Mouse (Mus musculus) brain, adult 2 months (tissue): ENCODE measurements around the gene Ube3b.

Experiments
- DNase-seq: peaks from one replicate; pipeline ENCODE4 v3.0.0; 2011; ENCODE audit warnings: low read depth, low spot score

Gene Ube3b

GRCm38 (mm10) chr5:114380209-114381012, at the start of gene Ube3b, which contains the start of gene Kctd10:
Gene Ube3b, plus strand, starts transcription at chr5:114380607.
Gene Kctd10, minus strand, starts transcription at chr5:114380508.
- DNase-seq = peak; percentile 95

GRCm38 (mm10) chr5:114342996-114343395, 37.4 kb upstream of the Ube3b start:
- no peak for DNase-seq

GRCm38 (mm10) chr5:114343612-114344011, 36.8 kb upstream of the Ube3b start:
- DNase-seq = no peak

DNA sequence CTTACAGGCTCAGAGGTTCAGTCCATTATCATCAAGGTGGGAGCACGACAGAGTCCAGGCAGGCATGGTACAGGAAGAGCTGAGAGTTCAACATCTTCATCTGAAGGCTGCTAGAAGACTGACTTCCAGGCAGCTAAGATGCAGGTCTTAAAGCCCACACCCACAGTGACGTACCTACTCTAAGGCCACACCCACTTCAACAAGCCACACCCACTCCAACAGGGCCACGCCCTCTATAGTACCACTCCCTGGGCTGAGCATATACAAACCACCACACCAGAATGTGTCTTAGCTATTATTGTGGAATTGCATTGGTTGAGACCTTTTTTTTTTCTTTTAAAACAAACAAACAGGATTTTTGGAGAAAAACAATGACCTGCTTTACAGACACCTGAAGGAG, 34.9 kb upstream of the Ube3b start:
- DNase-seq = no peak

GRCm38 (mm10) chr5:114347005-114347404, 33.4 kb upstream of the Ube3b start:
- no peak for DNase-seq

DNA sequence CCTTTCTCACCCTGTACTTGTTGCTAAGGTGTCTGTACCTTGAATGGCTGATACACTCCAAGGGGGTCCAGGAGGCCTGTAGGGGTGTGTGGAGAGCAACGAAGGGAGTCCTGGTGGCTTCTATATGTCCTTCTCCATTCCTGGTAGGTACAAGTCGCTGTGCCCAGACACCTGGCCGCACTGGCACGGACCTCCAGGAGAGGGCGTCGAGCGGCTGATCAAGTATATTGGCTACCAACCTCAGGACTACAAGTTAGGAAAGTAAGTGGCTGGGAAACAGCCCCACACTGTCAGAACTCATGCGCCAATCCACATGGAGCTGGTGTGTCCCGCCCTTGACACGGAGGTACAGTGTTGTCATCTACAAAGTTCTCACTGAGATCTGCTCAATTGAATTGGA, 28.9 kb upstream of the Ube3b start:
- no peak for DNase-seq

DNA sequence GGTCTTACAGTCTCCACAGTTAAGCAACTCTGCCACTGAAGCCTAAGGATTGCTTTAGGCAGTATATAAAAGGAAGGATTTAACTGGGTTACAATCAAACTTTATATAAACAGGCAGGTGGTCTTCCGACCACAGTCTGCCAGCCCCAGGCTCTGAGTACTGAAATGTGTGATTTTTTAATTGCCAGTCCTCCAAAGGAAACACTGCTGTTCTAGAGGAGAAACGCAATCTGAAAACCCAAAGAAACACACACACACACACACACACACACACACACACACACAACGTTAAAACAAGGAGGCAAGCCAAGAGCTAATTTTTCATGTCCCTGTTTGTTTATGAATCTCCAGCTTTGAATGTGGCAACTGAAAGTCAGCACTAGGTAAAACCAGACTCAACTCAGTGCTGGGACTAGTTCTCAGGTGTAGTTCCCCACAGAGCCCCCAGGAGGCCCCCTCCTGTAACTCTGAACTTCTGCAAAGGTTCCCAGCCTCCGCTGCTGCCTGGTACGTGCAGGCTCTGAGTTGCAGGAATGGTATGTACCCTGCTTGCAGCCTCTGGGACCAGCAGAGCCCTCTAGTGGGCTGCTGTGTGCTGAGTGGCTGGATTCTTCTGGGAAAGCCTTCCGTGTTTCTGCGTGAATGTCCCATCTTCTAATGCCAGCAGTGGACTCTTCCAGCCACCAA, 24.0 kb upstream of the Ube3b start:
- DNase-seq = peak; percentile 86

DNA sequence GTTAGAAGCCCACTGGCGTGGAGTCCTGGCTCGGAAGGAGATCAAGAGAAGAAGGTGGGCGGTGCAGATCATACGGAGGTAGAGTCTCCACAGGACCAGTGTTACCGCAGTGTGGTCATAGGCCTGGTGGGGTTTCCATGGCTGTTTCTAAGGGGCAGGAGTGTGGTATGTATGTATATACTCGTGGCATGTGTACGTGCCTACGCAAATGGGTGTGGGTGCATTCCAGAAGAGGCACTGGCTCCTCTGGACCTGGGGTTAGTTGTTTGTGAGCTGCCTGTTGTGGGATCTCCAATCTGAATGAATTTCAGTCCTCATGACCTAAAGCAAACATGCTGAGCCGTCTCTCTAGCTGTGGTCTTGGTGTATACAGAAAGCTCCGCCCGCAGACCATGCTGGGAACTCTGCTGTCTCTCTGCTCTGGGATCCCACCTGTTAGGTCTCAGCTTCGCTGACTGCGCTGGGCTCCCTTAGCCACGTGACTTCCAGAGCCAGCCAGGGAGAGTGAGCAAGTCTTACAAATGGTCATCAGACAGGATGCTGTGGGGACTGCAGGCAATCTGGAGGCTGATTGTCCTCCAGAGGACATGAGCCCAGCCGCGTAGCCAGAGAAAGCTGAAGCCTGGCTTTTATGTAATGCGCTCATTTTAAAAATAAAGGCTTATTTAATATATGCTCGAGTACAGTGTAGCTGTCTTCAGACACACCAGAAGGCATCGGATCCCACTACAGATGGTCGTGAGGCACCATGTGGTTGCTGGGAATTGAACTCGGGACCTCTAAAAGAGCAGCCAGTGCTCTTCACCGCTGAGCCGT, 23.3 kb upstream of the Ube3b start:
- peak; percentile 73 for DNase-seq

GRCm38 (mm10) chr5:114358833-114359232, 21.6 kb upstream of the Ube3b start:
- DNase-seq = peak; percentile 86

DNA sequence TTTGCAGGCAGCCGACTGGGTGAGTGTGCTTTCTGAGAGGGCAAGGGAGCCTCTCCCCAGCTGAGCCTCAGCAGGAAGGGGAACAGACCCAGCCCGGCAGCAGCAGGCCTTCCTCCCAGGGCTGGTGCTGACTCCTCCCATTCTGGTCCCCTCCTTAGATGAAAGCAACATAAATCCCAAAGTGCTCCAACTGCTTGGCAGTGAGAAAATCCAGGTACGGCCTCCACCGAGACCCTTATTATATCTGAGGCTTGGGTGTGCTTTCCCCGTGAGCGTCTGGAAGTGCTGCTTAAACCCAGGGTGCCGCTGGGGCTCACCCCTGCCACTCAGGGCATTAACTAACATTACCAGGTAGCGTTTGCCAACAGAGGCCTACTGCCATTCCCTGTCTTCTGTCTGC, 20.8 kb upstream of the Ube3b start:
- no peak for DNase-seq

- DNase-seq = no peak
Observed at GRCm38 (mm10) chr5:114360968-114361367, 19.4 kb upstream of the Ube3b start.

DNA sequence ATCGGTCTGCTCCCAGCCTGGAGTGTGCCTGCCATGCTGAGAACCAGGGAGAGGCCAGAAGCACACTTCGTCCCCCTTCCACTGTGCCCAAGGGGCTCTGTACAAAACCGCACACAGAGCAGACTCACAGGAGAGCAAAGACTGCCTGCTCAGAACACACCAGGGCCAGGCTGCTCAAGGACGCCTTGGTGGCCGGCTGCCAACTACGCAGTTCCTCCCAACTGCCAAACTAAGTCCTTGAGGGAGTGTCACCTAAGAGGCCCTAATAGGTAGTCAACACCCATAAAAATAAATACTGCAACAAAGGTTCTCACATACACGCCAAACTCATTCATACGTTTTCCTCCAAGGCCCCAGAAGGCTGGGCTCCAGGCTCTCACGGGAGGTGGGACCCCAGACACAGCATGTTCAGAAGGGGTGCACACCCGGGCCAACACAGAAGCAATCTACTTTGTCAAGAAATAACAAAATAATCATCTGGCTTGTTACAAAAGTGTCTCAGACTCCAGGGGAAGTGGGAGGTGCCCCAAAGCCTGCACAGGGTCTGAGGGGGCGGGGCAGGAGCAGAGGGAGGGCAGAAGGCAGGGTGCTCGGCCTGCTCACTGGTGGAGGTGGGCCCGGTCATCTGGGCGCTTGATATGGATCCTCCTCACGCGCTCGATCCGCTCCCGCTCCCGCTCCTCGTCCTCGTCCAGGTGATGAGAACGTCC, 15.2 kb upstream of the Ube3b start:
- DNase-seq = no peak

DNA sequence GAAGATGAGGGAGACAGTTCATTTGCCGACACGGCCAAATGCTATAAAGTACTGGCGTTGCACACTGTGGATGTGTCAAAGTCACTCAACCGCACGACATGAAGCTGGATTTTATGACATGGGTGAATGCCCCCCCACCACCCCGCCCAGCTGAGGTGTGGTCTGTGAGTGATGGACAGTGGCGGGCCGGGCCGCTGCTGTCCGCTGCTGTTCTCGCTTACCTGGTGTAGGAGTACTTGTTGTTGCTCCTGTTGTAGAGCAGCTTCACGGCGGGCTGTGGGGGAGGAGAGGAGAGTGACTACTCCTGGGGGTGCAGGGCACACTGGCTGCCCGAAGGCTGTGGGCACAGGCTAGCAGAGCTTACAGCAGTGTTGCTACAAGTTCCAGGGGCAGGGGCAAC, 12.3 kb upstream of the Ube3b start:
- no peak for DNase-seq

DNA sequence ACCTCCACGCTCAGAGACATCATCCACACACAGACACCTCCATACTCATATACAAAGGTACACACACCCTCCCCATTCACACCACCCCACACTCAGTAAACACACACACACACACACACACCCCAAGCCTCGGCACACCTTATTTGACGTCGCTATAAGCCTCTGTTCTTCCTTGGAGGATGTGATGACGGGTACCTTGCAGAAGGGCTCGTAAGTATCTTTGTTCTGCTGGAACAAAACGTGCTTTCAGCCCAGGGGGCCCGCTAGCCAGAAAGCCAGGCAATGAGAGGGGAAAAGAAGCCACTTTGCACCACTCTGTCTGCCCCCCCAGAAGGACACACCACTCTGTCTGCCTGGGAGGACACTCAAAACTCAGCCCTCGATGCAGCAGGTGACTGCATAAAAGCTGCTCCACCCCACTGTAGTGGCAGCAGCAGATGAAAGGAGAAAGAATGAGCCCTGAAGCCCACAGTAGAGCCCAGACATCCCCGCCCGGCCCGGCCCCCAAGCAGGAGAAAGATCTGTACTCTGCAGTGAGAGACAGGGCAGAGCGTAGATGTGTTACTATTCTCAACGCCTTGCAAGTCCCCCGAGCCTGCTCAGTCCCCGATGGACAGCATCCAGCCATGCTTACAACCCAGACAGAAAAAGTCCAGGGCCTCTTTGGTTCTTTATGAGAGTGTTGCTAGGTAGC, 11.5 kb upstream of the Ube3b start:
- no peak for DNase-seq

- no peak for DNase-seq
Observed at GRCm38 (mm10) chr5:114369921-114370320, 10.5 kb upstream of the Ube3b start.

GRCm38 (mm10) chr5:114370371-114370776, 10.0 kb upstream of the Ube3b start:
- DNase-seq = no peak

- DNase-seq = no peak
Observed at GRCm38 (mm10) chr5:114371331-114371730, 9.1 kb upstream of the Ube3b start.

DNA sequence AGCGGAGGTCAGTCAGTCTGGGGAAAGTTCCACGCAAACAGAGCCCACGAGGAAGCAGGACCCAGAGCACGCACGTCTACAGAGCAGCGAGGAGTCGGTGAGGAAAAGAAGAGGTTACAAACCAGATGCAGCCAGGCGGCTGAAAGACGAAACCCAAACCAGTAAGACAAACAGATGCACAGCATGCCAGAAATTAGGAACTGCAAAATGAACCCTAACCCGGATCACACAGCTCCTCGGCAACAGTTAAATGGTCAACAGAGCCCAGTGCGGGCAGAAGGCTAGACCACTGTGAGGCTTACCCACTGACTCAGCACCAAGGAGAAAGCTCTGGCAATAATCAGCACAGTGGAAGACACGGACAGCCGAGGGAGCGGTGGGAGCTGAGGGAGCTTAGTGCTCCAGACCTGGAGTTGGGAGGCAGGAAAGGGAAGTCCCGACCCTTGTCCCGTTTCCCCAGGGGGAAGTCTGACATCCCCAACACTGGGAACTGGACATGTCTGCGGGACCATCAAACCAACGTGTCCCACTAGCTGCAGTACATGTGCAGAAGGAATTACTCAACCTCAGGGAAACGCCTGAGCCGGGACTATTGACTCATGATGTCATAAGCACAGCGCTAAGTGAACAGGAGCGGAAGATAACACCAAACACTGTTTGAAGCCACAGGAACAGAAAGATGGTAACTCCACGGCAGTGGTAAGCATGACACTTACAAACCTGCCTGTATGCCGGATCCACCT, 8.5 kb upstream of the Ube3b start:
- DNase-seq = no peak

DNA sequence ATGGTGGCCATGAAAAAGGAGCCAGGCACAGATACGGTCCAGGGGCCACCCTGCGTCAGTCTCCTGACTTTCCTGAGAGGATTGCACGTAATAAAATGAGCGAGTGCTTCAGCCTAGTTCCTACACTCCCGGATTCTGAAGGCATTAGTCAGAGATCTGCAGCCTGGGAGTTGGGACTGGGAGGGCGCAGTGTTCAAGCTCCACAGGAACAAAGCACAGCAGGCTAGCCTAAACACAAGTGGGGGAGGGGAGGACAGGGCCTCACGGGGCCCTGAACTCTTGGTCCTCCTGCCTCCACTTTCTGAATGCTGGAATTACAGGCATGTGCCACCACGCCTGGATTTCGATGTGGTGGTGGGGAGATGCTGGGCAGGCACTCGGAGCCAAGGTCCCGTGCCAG, 7.8 kb upstream of the Ube3b start:
- no peak for DNase-seq

DNA sequence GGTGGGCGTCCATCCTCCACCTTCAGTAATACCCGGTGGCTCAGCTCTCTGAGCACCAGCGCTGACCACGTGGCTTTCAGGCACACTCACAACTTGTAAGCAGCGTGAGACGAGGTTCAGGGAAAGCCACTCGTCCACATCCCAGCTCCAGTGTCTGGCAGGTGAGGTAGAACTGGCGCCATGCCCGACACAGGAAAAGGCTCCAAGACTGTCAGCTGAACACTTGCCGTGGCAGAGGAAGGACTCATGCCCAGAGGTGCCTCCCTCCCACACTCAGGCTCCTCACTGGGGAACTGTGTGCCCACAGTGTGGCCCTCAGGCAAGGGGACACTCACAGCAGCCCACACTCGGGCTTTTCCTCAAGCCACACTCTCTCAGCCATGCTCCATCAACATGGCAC, 7.2 kb upstream of the Ube3b start:
- peak; percentile 38 for DNase-seq
